Mouse (Mus musculus): Measurements from ENCODE around the gene Rora. TPM values are rescaled to one million over a fixed set of nuclear protein-coding genes. Genes with fewer than 3 reads are reported as not detected.

Gene Rora
- polyA plus RNA-seq, 1 experiment: 11.7 TPM

- TF ChIP-seq CTCF (IDR thresholded peaks at IDR 0.05; ENCODE audit: borderline replicate concordance, extremely low read depth, insufficient read depth, insufficient read length): no peak
- TF ChIP-seq POLR2A (IDR thresholded peaks at IDR 0.05; ENCODE audit: borderline replicate concordance, extremely low read depth, insufficient read depth, insufficient read length, poor library complexity, severe bottlenecking): no peak
- no peak for DNase-seq (ENCODE audit: low read depth)
Observed at GRCm38 (mm10) chr9:69104321-69104720, 450.7 kb downstream of the Rora start.

GRCm38 (mm10) chr9:69109618-69110300 is 456.2 kb downstream of the Rora start:
- no peak for DNase-seq (ENCODE audit: low read depth)
- TF ChIP-seq CTCF (IDR thresholded peaks at IDR 0.05; ENCODE audit: borderline replicate concordance, extremely low read depth, insufficient read depth, insufficient read length): no peak
- TF ChIP-seq POLR2A (IDR thresholded peaks at IDR 0.05; ENCODE audit: borderline replicate concordance, extremely low read depth, insufficient read depth, insufficient read length, poor library complexity, severe bottlenecking): no peak

DNA sequence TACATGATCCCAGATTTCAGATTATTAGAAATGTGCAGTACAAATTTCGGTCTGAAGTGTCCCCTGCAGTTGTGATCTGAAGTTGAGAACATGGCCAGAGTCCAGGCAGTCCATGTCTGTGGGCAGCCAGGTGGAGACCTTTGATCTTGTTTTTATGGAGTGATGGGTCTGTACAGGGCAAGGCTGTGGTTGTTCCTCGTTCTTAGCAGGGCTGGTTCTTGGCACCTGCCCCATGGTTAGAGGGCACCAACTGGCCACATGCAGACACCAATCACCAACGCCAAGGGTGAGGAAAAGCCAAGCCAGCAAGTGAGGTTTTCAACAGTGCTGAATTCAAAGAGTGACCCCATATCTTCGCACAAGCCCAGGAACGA is 456.7 kb downstream of the Rora start:
- no peak for TF ChIP-seq CTCF (IDR thresholded peaks at IDR 0.05; ENCODE audit: borderline replicate concordance, extremely low read depth, insufficient read depth, insufficient read length)
- no peak for TF ChIP-seq POLR2A (IDR thresholded peaks at IDR 0.05; ENCODE audit: borderline replicate concordance, extremely low read depth, insufficient read depth, insufficient read length, poor library complexity, severe bottlenecking)
- DNase-seq (ENCODE audit: low read depth): no peak

DNA sequence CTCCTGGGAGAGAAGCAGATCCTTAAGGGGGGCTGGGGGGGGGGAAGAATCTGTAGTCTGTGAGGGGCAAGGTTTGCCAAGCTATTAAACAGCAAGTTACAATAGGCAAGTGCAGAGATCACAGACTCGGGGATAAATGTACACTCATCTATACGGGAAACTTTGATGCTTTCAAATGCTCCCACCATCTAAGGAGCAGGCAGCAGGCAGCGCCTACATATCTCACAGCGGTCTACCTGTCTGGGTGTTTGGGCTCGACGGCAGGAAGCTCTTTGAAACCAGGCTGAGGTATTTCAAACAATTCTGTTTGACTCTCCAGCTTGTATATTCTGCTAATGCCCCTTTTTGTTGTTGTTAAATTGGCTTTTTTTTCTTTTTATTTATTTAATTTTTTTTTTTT is 457.1 kb downstream of the Rora start:
- DNase-seq (ENCODE audit: low read depth): peak; percentile 66
- TF ChIP-seq CTCF (IDR thresholded peaks at IDR 0.05; ENCODE audit: borderline replicate concordance, extremely low read depth, insufficient read depth, insufficient read length): no peak
- no peak for TF ChIP-seq POLR2A (IDR thresholded peaks at IDR 0.05; ENCODE audit: borderline replicate concordance, extremely low read depth, insufficient read depth, insufficient read length, poor library complexity, severe bottlenecking)

- no peak for DNase-seq (ENCODE audit: low read depth)
Observed at GRCm38 (mm10) chr9:69111539-69111938, 458.0 kb downstream of the Rora start.

GRCm38 (mm10) chr9:69114429-69114984 is 460.9 kb downstream of the Rora start:
- TF ChIP-seq CTCF (IDR thresholded peaks at IDR 0.05; ENCODE audit: borderline replicate concordance, extremely low read depth, insufficient read depth, insufficient read length) (no peak), POLR2A (IDR thresholded peaks at IDR 0.05; ENCODE audit: borderline replicate concordance, extremely low read depth, insufficient read depth, insufficient read length, poor library complexity, severe bottlenecking) (no peak)

More at GRCm38 (mm10) chr9:69111539-69111938, 458.0 kb downstream of the Rora start:
- TF ChIP-seq CTCF (IDR thresholded peaks at IDR 0.05; ENCODE audit: borderline replicate concordance, extremely low read depth, insufficient read depth, insufficient read length) (no peak), POLR2A (IDR thresholded peaks at IDR 0.05; ENCODE audit: borderline replicate concordance, extremely low read depth, insufficient read depth, insufficient read length, poor library complexity, severe bottlenecking) (no peak)

DNA sequence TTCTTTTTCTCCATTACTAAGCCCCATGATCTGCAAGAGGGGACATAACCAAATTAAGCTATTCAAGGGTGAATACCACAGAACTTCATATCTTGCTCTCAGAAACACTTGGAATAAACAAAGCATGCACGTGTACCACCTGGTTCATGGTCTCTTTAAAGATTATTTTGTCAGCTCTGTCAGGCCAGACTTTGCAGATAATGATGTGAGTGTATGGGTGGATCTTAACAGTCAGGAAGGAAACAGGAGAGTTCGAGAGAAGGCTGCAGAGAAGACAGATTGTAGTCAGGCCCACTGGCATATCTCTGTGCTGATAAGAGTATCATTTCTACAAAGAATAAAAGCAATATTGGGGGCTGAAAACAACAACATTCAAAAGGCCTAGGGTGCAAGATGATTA is 463.2 kb downstream of the Rora start:
- DNase-seq (ENCODE audit: low read depth): no peak
- TF ChIP-seq CTCF (IDR thresholded peaks at IDR 0.05; ENCODE audit: borderline replicate concordance, extremely low read depth, insufficient read depth, insufficient read length) (no peak), POLR2A (IDR thresholded peaks at IDR 0.05; ENCODE audit: borderline replicate concordance, extremely low read depth, insufficient read depth, insufficient read length, poor library complexity, severe bottlenecking) (no peak)

More at GRCm38 (mm10) chr9:69114429-69114984, 460.9 kb downstream of the Rora start:
- peak; percentile 60 for DNase-seq (ENCODE audit: low read depth)

- no peak for TF ChIP-seq POLR2A (IDR thresholded peaks at IDR 0.05; ENCODE audit: borderline replicate concordance, extremely low read depth, insufficient read depth, insufficient read length, poor library complexity, severe bottlenecking)
- no peak for TF ChIP-seq CTCF (IDR thresholded peaks at IDR 0.05; ENCODE audit: borderline replicate concordance, extremely low read depth, insufficient read depth, insufficient read length)
- DNase-seq (ENCODE audit: low read depth): peak; percentile 43
Observed at GRCm38 (mm10) chr9:69121117-69121740, 467.6 kb downstream of the Rora start.

DNA sequence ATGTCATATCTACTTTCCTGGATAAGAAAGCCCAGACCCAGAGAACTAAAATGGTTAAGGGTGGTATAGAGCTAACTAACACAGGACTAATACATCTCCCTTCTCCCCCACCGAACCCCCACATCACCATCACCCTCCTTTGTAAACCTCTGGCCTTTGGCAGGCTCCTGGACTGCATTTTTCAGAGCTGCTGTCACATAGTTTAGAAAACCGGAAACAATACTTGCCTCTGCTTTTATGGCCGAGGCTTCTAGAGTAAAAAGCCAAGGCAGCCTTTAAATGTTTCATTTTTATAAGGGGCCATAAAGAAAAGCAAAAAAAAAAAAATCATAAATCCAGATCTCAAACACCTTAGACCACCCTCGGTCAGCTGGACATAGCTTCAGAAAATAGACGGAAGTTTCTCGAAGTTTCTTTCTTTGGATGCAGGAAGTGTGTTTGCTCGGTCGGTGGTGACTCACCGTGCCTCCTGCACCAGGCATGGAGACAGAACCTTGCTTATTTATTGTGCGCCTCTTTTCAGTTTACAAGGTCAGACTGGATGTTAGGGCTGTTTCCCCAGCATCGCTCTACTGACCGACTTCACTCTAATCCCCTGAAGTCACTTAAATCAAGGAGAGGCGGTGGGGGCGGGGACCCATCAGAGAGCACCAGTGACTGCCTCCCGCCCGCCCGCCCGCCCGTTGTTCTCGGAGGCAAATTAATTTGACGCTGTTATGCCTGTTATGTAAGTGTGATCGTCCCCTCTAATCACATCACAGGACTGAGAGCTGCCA is 471.6 kb downstream of the Rora start:
- peak; percentile 65 for DNase-seq (ENCODE audit: low read depth)
- TF ChIP-seq POLR2A (IDR thresholded peaks at IDR 0.05; ENCODE audit: borderline replicate concordance, extremely low read depth, insufficient read depth, insufficient read length, poor library complexity, severe bottlenecking): no peak

DNA sequence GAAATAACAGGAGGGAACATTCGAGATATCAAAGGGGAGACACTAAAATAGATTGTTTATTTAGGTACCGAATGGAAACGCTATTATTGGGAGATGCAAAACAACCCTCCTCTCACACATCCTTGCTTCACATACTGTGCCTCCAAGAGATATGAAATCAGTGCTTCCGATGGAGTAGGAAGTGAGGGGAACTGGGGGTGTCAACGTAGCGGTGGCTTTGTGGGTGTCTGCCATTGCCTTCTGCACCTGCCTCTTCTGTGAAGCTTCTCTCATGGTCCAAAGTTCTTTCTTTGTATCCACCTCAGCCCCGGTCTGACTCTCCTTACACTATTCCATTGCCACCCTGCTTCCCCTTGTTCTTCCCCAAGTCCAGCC is 472.2 kb downstream of the Rora start:
- no peak for TF ChIP-seq POLR2A (IDR thresholded peaks at IDR 0.05; ENCODE audit: borderline replicate concordance, extremely low read depth, insufficient read depth, insufficient read length, poor library complexity, severe bottlenecking)
- TF ChIP-seq CTCF (IDR thresholded peaks at IDR 0.05; ENCODE audit: borderline replicate concordance, extremely low read depth, insufficient read depth, insufficient read length): no peak
- no peak for DNase-seq (ENCODE audit: low read depth)

- no peak for TF ChIP-seq CTCF (IDR thresholded peaks at IDR 0.05; ENCODE audit: borderline replicate concordance, extremely low read depth, insufficient read depth, insufficient read length)
- TF ChIP-seq POLR2A (IDR thresholded peaks at IDR 0.05; ENCODE audit: borderline replicate concordance, extremely low read depth, insufficient read depth, insufficient read length, poor library complexity, severe bottlenecking): no peak
- DNase-seq (ENCODE audit: low read depth): peak; percentile 39
Observed at GRCm38 (mm10) chr9:69126595-69126994, 473.0 kb downstream of the Rora start.

All from brain, embryonic 14.5 days (tissue).